Mouse (Mus musculus) hindbrain, embryonic 16.5 days (tissue): Measurements from ENCODE around the gene Chst11. TPM values are rescaled to one million over a fixed set of nuclear protein-coding genes. Genes with fewer than 3 reads are reported as not detected.

ENCODE experiments used
- ATAC-seq: fragments of 200-750 bp; cut with Nextera tagmentation; 2 replicates; pipeline ENCODE4 v1.8.0; 2017; ENCODE audit warnings: moderate TSS enrichment, moderate library complexity
- H3K27ac ChIP-seq: fragments of 300-500 bp; sonication (generic); 2 replicates; pipeline ENCODE4 v1.5.1; 2014; ENCODE audit warnings: low read depth, mild to moderate bottlenecking, control low read depth, low read length, moderate library complexity
- H3K27me3 ChIP-seq: fragments of 300-500 bp; sonication (generic); replicated peaks from 2 replicates; pipeline ENCODE4 v1.6.1; 2014; ENCODE audit warnings: low read length; ENCODE audit not compliant: control insufficient read depth, insufficient read depth
- H3K36me3 ChIP-seq: fragments of 300-500 bp; sonication (generic); 2 replicates; pipeline ENCODE4 v1.6.1; 2014; ENCODE audit warnings: mild to moderate bottlenecking, low read length, moderate library complexity, mixed read lengths; ENCODE audit not compliant: control insufficient read depth, insufficient read depth
- H3K4me1 ChIP-seq: fragments of 300-500 bp; sonication (generic); 2 replicates; pipeline ENCODE4 v1.6.1; 2014; ENCODE audit warnings: low read depth, low read length; ENCODE audit not compliant: control insufficient read depth, insufficient read depth
- H3K4me2 ChIP-seq: fragments of 300-500 bp; sonication (generic); 2 replicates; pipeline ENCODE4 v1.6.1; 2014; ENCODE audit warnings: mild to moderate bottlenecking, low read length, control low read depth, moderate library complexity
- H3K4me3 ChIP-seq: fragments of 300-500 bp; sonication (generic); 2 replicates; pipeline ENCODE4 v1.5.1; 2014; ENCODE audit warnings: mild to moderate bottlenecking, low read length, control low read depth, moderate library complexity
- H3K9ac ChIP-seq: fragments of 300-500 bp; sonication (generic); 2 replicates; pipeline ENCODE4 v1.6.1; 2014; ENCODE audit warnings: low read depth, mild to moderate bottlenecking, control low read depth, low read length, moderate library complexity
- H3K9me3 ChIP-seq: fragments of 300-500 bp; sonication (generic); 2 replicates; pipeline ENCODE4 v1.6.1; 2014; ENCODE audit warnings: mild to moderate bottlenecking, low read length, moderate library complexity; ENCODE audit not compliant: control insufficient read depth
- WGBS: fragments of 180-500 bp; shearing (Covaris S2); extraction: QIAGEN DNeasy Blood & Tissue Kit; methylation state at CpG from one replicate; pipeline ENCODE4 v1.1.7; 2014; 5-methylcytosine and 5-hydroxymethylcytosine counted together
- polyA plus RNA-seq: library from polyadenylated mRNA; unstranded; fragments of >200 nt; fragmentation: Nextera tagmentation; extraction: Ambion mirVana; gene quantifications from 2 replicates; pipeline ENCODE4 v1.2.1, GENCODE M21; 2015

Chst11 gene
- polyA plus RNA-seq, 1 experiment from 2014 or later: 3.6 TPM

GRCm38 (mm10) chr10:82964491-82964890, 20.8 kb upstream of the Chst11 start:
- H3K4me3 ChIP-seq: no peak overlapping the region
- WGBS: 80% methylated on average over 7 of the region's 7 CpGs
- no peak overlapping the region for H3K9ac ChIP-seq
- no peak overlapping the region for H3K27ac ChIP-seq
- no peaks in the 10 kb centered on the region for H3K36me3 ChIP-seq
- H3K27me3 ChIP-seq: no peaks in the 10 kb centered on the region
- no peak for ATAC-seq
- H3K4me1 ChIP-seq: no peaks in the 10 kb centered on the region
- H3K4me2 ChIP-seq: no peak overlapping the region
- no peaks in the 10 kb centered on the region for H3K9me3 ChIP-seq

GRCm38 (mm10) chr10:82966672-82967071, 18.6 kb upstream of the Chst11 start:
- no peaks in the 10 kb centered on the region for H3K27me3 ChIP-seq
- H3K4me2 ChIP-seq: no peak overlapping the region
- H3K4me1 ChIP-seq: no peaks in the 10 kb centered on the region
- no peak for ATAC-seq
- H3K27ac ChIP-seq: no peak overlapping the region
- H3K9me3 ChIP-seq: no peaks in the 10 kb centered on the region
- H3K36me3 ChIP-seq: no peaks in the 10 kb centered on the region
- no peak overlapping the region for H3K4me3 ChIP-seq
- 85% methylated on average over 7 of the region's 7 CpGs for WGBS
- H3K9ac ChIP-seq: no peak overlapping the region

- no peaks in the 10 kb centered on the region for H3K4me1 ChIP-seq
- H3K4me2 ChIP-seq: no peak overlapping the region
- no peak for ATAC-seq
- no peaks in the 10 kb centered on the region for H3K36me3 ChIP-seq
- no peaks in the 10 kb centered on the region for H3K9me3 ChIP-seq
- WGBS: 70% methylated on average over 5 of the region's 5 CpGs
- H3K9ac ChIP-seq: no peak overlapping the region
- no peak overlapping the region for H3K4me3 ChIP-seq
- no peak overlapping the region for H3K27ac ChIP-seq
- no peaks in the 10 kb centered on the region for H3K27me3 ChIP-seq
Measured at GRCm38 (mm10) chr10:82969612-82970011, 15.7 kb upstream of the Chst11 start.

GRCm38 (mm10) chr10:82971549-82971948, 13.7 kb upstream of the Chst11 start:
- no peaks in the 10 kb centered on the region for H3K36me3 ChIP-seq
- no peaks in the 10 kb centered on the region for H3K27me3 ChIP-seq
- no peak for ATAC-seq
- no peak overlapping the region for H3K27ac ChIP-seq
- H3K4me2 ChIP-seq: no peak overlapping the region
- H3K4me1 ChIP-seq: no peaks in the 10 kb centered on the region
- no peak overlapping the region for H3K4me3 ChIP-seq
- no peak overlapping the region for H3K9ac ChIP-seq
- WGBS: 87% methylated on average over 11 of the region's 11 CpGs
- H3K9me3 ChIP-seq: no peaks in the 10 kb centered on the region

GRCm38 (mm10) chr10:82974201-82974600, 11.1 kb upstream of the Chst11 start:
- 85% methylated on average over 5 of the region's 5 CpGs for WGBS
- no peaks in the 10 kb centered on the region for H3K9me3 ChIP-seq

GRCm38 (mm10) chr10:82974627-82975177, 10.6 kb upstream of the Chst11 start:
- H3K9ac ChIP-seq: no peak overlapping the region
- no peak overlapping the region for H3K27ac ChIP-seq
- no peak overlapping the region for H3K4me2 ChIP-seq
- no peaks in the 10 kb centered on the region for H3K27me3 ChIP-seq
- 63% methylated on average over 6 of the region's 6 CpGs for WGBS
- no peak overlapping the region for H3K4me3 ChIP-seq
- H3K4me1 ChIP-seq: no peaks in the 10 kb centered on the region
- H3K9me3 ChIP-seq: no peaks in the 10 kb centered on the region
- ATAC-seq: no peak
- no peaks in the 10 kb centered on the region for H3K36me3 ChIP-seq

More at GRCm38 (mm10) chr10:82974201-82974600, 11.1 kb upstream of the Chst11 start:
- Histone ChIP-seq H3K4me2 (no peak overlapping the region), H3K27ac (no peak overlapping the region), H3K9ac (no peak overlapping the region), H3K27me3 (no peaks in the 10 kb centered on the region), H3K4me3 (no peak overlapping the region), H3K4me1 (no peaks in the 10 kb centered on the region), H3K36me3 (no peaks in the 10 kb centered on the region)
- no peak for ATAC-seq

- WGBS: 81% methylated on average over 15 of the region's 15 CpGs
- no peaks in the 10 kb centered on the region for H3K36me3 ChIP-seq
- no peak overlapping the region for H3K9ac ChIP-seq
- H3K27me3 ChIP-seq: no peaks in the 10 kb centered on the region
- H3K9me3 ChIP-seq: no peaks in the 10 kb centered on the region
- H3K27ac ChIP-seq: no peak overlapping the region
- H3K4me1 ChIP-seq: no peaks in the 10 kb centered on the region
- no peak overlapping the region for H3K4me2 ChIP-seq
- H3K4me3 ChIP-seq: no peak overlapping the region
- no peak for ATAC-seq
Measured at GRCm38 (mm10) chr10:82975806-82976205, 9.5 kb upstream of the Chst11 start.

GRCm38 (mm10) chr10:82982286-82982685, 3.0 kb upstream of the Chst11 start:
- H3K9me3 ChIP-seq: no peaks in the 10 kb centered on the region
- H3K9ac ChIP-seq: no peak overlapping the region
- no peaks in the 10 kb centered on the region for H3K36me3 ChIP-seq
- 93% methylated on average over 3 of the region's 3 CpGs for WGBS
- no peak overlapping the region for H3K4me3 ChIP-seq
- peaks cover 9% of the 10 kb centered on the region for H3K4me1 ChIP-seq
- no peak overlapping the region for H3K27ac ChIP-seq
- no peaks in the 10 kb centered on the region; the same call in 1 of the 2 replicates for H3K27me3 ChIP-seq
- no peak overlapping the region for H3K4me2 ChIP-seq
- ATAC-seq: no peak

- Histone ChIP-seq H3K9me3 (no peaks in the 10 kb centered on the region), H3K4me1 (peaks cover 24% of the 10 kb centered on the region), H3K27me3 (no peaks in the 10 kb centered on the region; the same call in 1 of the 2 replicates), H3K27ac (peak overlapping the region; percentile 89), H3K4me2 (peak overlapping the region; percentile 77), H3K36me3 (no peaks in the 10 kb centered on the region), H3K4me3 (peak overlapping the region; percentile 88), H3K9ac (peak overlapping the region; percentile 89)
- no peak; the same call in 1 of the 2 replicates for ATAC-seq
- 1% methylated on average over 32 of the region's 32 CpGs for WGBS
Measured at GRCm38 (mm10) chr10:82985700-82986131, 418 bp downstream of the Chst11 start.
